Mouse (Mus musculus): ENCODE results near the gene Cdk19.

Cdk19 gene

DNA sequence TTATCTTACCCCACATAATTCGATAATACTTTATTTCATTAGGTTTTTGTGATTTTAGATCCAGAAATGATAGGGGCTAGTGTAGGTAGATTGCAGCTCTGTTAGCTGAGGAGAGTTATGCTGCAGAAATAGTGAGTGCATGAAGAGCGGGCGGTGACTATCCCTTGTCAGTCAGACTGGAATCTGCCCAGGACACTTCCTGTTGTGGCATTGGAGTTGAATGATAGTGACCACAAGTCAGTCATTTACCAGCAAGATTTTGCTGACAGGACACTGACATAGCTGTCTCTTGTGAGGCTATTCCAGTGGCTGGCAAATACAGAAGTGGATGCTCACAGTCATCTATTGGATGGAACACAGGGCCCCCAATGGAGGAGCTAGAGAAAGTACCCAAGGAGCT is 97.8 kb downstream of the Cdk19 start:
- DNase-seq (ENCODE audit: extremely low spot score, low spot score): no peak

GRCm38 (mm10) chr10:40440740-40441139 is 101.4 kb downstream of the Cdk19 start:
- DNase-seq (ENCODE audit: extremely low spot score, low spot score): no peak

DNA sequence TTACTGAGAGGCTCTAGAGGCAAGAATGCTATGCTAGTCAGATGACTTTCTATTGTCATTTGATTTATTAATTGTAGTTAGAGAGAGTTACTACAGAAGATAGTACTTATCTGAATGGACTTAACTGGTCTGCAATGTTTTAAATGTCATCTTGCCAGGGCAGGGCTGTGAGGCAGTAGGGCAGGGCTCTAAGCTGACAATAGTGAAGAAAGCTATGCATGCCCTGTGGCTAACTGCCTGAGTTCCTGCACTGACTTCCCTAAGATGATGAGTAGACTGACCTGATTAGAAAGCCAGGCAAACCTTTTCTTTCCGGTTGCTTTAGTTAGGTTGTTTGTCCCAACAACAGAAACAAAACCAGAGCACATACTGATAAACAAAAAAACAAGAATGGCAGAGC is 102.7 kb downstream of the Cdk19 start:
- DNase-seq (ENCODE audit: extremely low spot score, low spot score): no peak

DNA sequence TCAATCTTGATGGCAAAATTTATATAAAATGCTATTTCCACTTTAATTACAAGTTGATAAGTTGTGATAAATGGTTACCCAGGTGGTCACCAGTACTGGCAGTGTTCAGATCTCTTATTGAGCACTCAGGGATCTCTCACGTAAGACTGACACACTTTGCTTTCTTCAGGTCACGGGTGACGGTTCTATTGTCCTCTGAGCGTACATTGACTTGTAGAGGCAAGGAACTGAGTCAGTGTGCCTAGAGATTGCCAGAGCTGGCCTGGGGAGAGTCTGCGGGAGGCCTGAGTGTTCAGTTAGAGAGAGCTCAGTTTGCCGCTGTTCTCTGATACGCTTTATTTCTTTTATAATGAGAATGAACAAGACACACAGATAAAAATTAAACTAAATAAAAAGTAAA is 104.0 kb downstream of the Cdk19 start:
- DNase-seq (ENCODE audit: extremely low spot score, low spot score): no peak

GRCm38 (mm10) chr10:40443806-40444357 is 104.5 kb downstream of the Cdk19 start:
- DNase-seq (ENCODE audit: extremely low spot score, low spot score): no peak

- DNase-seq (ENCODE audit: extremely low spot score, low spot score): no peak
Measured at GRCm38 (mm10) chr10:40444586-40444985, 105.2 kb downstream of the Cdk19 start.

GRCm38 (mm10) chr10:40446088-40446604 is 106.8 kb downstream of the Cdk19 start:
- DNase-seq (ENCODE audit: extremely low spot score, low spot score): no peak

GRCm38 (mm10) chr10:40446630-40447029 is 107.3 kb downstream of the Cdk19 start:
- no peak for DNase-seq (ENCODE audit: extremely low spot score, low spot score)

DNA sequence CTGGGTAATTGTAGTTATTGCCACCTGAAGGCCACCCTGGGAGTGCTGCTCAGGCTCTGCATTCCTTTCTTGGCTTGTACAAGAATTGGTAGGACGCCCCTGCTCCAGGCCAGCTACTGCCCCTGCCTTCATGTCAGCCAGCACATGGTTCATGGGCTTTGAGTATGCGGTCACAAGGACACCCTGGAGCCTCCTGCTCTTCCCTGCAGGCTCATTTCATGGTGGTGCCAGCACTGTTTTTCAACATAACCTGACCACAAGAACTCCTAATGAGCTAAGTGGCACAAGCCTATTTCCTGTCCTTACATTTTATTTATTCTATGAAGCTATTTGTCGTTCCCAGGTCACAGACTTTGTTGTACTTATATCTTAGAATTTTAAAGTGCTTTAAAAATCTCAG is 107.9 kb downstream of the Cdk19 start:
- DNase-seq (ENCODE audit: extremely low spot score, low spot score): no peak

- DNase-seq (ENCODE audit: extremely low spot score, low spot score): no peak
Measured at GRCm38 (mm10) chr10:40447921-40448320, 108.6 kb downstream of the Cdk19 start.

DNA sequence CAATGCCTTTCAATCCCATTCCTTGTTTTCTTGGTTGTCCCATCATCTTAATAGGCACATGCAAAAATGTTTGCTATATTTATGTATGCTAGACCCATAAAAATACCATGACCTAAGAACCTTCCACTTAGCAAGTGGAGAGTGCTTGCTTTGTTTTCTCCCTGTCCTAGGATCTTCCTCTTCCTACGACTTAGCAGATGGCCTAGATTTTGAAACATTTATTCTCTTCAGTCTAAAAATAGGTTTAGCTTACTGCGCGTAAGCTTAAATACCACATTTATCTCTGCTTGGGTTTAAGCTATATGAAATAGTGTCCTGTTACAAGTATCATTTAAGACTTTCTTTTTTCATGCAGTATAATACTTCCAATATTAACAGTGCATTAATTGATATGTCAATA is 109.1 kb downstream of the Cdk19 start:
- no peak for DNase-seq (ENCODE audit: extremely low spot score, low spot score)

- DNase-seq (ENCODE audit: extremely low spot score, low spot score): no peak
Measured at GRCm38 (mm10) chr10:40449571-40449970, 110.2 kb downstream of the Cdk19 start.

GRCm38 (mm10) chr10:40450171-40450570 is 110.8 kb downstream of the Cdk19 start:
- no peak for DNase-seq (ENCODE audit: extremely low spot score, low spot score)

DNA sequence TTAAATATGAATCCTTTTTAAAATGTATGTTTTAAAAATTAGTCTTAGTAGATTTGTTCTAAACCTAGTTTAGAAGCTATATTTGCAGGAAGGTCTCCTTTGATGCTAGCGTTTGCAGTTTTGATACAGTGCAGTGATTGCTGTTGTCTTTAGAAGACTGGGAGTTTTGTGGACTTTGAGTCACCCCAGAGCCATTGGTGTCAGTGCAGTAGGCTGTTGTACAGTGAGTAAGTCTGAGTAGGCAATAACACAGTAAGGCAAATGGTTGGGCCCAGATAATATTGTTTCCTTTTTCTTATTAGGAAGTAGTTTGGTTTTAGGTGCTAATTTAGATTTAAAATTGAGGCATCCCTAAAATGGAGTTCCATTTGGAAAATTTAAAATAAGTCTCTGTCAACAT is 117.8 kb downstream of the Cdk19 start:
- DNase-seq (ENCODE audit: extremely low spot score, low spot score): no peak

- no peak for DNase-seq (ENCODE audit: extremely low spot score, low spot score)
Measured at GRCm38 (mm10) chr10:40459141-40459540, 119.8 kb downstream of the Cdk19 start.

- no peak for DNase-seq (ENCODE audit: extremely low spot score, low spot score)
Measured at GRCm38 (mm10) chr10:40461362-40461761, 122.0 kb downstream of the Cdk19 start.

DNA sequence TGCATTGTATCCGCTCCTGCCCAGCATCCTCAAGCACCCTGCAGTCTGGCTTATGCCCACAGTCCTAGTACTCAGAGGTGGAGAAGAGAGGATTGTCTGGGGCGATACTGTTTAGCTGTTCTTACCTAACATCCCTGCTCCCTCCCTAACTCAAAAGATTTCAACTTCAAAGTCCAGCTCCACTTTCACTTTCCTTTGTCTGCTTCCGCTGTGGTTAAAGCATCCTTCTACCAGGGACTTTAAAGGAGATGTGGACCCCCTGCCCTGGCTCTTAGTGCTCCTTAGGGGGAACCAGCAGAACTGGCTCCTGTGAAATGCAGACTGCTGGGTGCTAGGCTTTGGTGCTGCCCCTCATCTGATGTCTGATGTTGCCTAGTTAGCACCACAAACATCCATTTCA is 122.9 kb downstream of the Cdk19 start:
- no peak for DNase-seq (ENCODE audit: extremely low spot score, low spot score)

DNA sequence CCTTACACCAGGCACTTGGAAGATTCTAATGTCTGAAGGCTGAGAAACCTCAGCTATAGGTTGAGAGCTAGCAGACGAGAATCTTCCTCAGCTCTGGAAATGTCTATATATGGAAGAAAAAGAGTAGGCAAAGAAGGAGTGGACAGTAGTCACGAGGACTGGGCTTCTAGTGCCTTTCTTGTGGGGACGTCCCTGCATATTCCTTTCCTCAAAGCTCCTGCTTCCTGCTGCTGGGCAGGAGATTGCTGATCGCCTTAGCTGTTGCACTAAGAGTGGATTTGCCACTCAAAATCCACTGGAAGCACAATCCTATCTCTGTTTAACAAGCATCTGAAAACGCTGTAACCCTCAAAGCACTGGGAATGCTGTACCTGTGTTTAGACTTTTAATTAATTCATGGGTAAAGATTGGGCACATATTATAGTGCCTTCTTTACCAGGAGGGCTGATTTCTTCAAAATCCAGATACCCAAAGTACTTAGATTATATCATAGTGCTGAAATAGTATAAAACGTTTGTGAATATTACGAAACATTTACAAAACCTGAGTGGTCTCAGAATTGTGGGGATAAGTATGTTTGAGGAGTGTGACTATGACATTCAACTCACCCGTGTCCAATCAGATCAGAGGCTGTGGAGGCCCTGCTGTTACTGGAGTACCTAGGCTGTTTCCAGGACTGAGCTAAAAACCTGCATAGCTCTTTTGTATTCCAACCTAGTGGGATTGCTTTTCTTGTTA is 128.0 kb downstream of the Cdk19 start:
- DNase-seq (ENCODE audit: extremely low spot score, low spot score): no peak

DNA sequence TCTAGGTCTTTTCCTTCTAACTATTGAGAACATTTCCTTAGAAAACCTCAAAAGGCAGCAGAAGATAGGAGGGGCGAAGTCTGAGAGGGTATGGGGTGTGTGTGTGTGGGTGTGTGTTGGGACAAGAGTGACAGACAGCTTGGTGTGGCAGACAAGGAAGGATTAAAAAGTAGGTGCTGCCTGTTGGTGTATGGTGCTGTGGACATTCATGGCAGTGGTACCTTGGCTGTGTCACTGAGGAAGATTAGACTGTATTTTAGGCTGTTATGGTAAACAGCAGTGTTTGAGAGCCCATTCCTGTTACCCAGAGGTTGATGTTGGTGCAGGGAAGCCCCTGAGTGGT is 128.5 kb downstream of the Cdk19 start:
- no peak for DNase-seq (ENCODE audit: extremely low spot score, low spot score)

DNA sequence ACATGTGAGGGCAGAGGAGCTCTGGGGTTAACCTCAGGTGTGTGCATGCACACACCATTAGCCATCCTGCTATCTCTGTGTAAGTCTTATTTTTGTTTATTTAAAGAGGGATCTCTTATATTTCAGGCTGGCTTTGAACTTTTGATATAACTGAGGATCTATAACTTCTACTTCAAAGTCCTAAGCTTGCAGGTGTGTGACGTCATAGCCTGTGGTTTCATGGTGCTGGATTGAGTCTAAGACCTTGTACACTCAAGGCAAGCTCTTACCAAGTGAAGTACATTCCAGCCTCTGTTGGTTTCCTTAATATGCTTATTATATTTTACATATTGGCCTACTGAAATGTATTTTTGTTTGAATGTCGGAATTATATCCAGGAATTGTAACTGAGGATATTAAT is 129.8 kb downstream of the Cdk19 start:
- DNase-seq (ENCODE audit: extremely low spot score, low spot score): no peak

GRCm38 (mm10) chr10:40476535-40477285 is 137.3 kb downstream of the Cdk19 start:
- no peak for DNase-seq (ENCODE audit: extremely low spot score, low spot score)

- no peak for DNase-seq (ENCODE audit: extremely low spot score, low spot score)
Measured at GRCm38 (mm10) chr10:40477426-40478075, 138.2 kb downstream of the Cdk19 start.
